Mouse (Mus musculus): ENCODE measurements at regions not wholly inside any gene's neighbourhood (a gene's known extent, or its start where the extent isn't known, plus 50 kb on each side); places are given as distances from the start of the nearest gene placed in this dataset.

- no peak for DNase-seq (ENCODE audit: low spot score)
- no peak overlapping the region for H3K4me3 ChIP-seq
- H3K27ac ChIP-seq (replicated peaks): no peak overlapping the region
- 0 out of 2 replicates have a peak, but pooled peaks cover 4% of the 10 kb centered on the region for H3K27me3 ChIP-seq (ENCODE audit: low read depth, poor library complexity, severe bottlenecking)
- peaks cover 21% of the 10 kb centered on the region for H3K4me1 ChIP-seq
- no peaks in the 10 kb centered on the region for H3K9me3 ChIP-seq (replicated peaks)
- no peaks in the 10 kb centered on the region for H3K36me3 ChIP-seq
- WGBS: 20% methylated on average over 2 of the region's 2 CpGs
These were observed 66.9 kb upstream of the Rnf152 start for GRCm38 (mm10) chr1:105423380-105423779.

- 0 out of 2 replicates have a peak, but pooled peaks cover 4% of the 10 kb centered on the region for H3K27me3 ChIP-seq (ENCODE audit: low read depth, poor library complexity, severe bottlenecking)
- no peaks in the 10 kb centered on the region for H3K36me3 ChIP-seq
- no peak overlapping the region for H3K4me3 ChIP-seq
- H3K4me1 ChIP-seq: peaks cover 21% of the 10 kb centered on the region
- H3K9me3 ChIP-seq (replicated peaks): no peaks in the 10 kb centered on the region
- no peak overlapping the region for H3K27ac ChIP-seq (replicated peaks)
- DNase-seq (ENCODE audit: low spot score): no peak
- WGBS: 94% methylated on average over 6 of the region's 6 CpGs
These were observed 66.4 kb upstream of the Rnf152 start for GRCm38 (mm10) chr1:105422945-105423344.

- no peak for DNase-seq (ENCODE audit: low spot score)
- H3K36me3 ChIP-seq: no peaks in the 10 kb centered on the region
- peaks cover 8% of the 10 kb centered on the region for H3K4me1 ChIP-seq
- H3K27me3 ChIP-seq (ENCODE audit: low read depth, poor library complexity, severe bottlenecking): 0 out of 2 replicates have a peak, but pooled peaks cover 4% of the 10 kb centered on the region
- H3K4me3 ChIP-seq: no peak overlapping the region
- H3K27ac ChIP-seq (replicated peaks): no peak overlapping the region
- WGBS: 83% methylated on average over 5 of the region's 5 CpGs
- H3K9me3 ChIP-seq (replicated peaks): no peaks in the 10 kb centered on the region
These were observed 64.0 kb upstream of the Rnf152 start for GRCm38 (mm10) chr1:105420374-105421046.
